Mouse (Mus musculus): ENCODE measurements around the gene Zfp598.

- TF ChIP-seq CTCF (IDR thresholded peaks at IDR 0.05; ENCODE audit: low read depth, low read length) (no peak), POLR2A (IDR thresholded peaks at IDR 0.05; ENCODE audit: borderline replicate concordance, low read depth, low read length) (no peak)
Measured at GRCm38 (mm10) chr17:24728184-24728583, 58.7 kb downstream of the Zfp598 start.

All from bone marrow macrophage, adult 2 months (primary cell).